In genomic region chr4:125144627-125145026, GRCm38 (mm10) we compare ENCODE assay signal across 19 mouse cellular contexts. TPM values are rescaled to one million over a fixed set of nuclear protein-coding genes. Genes with fewer than 3 reads are reported as not detected.
A peak's percentile ranks its signal among the peaks of the same experiment; 100 is the strongest.
DNase-seq lines count a peak whose midpoint lies in the region; ATAC-seq and TF ChIP-seq lines count a peak whose summit lies in the region.
"Had no signal": no experiment of that assay in that cellular context is flagged by ENCODE, and none has a peak within 500 bp of the region (broad histone marks: within the 10 kb centered on the region; RNA-seq: fewer than 3 reads in every experiment).

No protein-coding gene starts in this region.

- H3K4me3 ChIP-seq in liver, embryonic 15.5 days (replicated peaks) = no peak overlapping the region
- H3K4me3 ChIP-seq in liver, embryonic 12.5 days = no peak overlapping the region
- peak overlapping the region; percentile 37; the same call in 1 of the 2 replicates for H3K4me3 ChIP-seq in E14TG2a.4 (replicated peaks; ENCODE audit: low read length)
- no peak overlapping the region for H3K4me3 ChIP-seq in bone marrow, adult 2 months (replicated peaks; ENCODE audit: control insufficient read depth, low read depth, low read length)
- H3K4me3 ChIP-seq: embryonic facial prominence, embryonic 10.5 days; forebrain, embryonic 12.5 days; heart, adult 2 months; heart, embryonic 15.5 days; limb, embryonic 15.5 days; lung, embryonic 15.5 days; myocyte had no signal

- no peak for DNase-seq in frontal cortex, postnatal 14 days (ENCODE audit: low spot score in 2 of 2)
- DNase-seq in lung, postnatal 4 days = no peak
- DNase-seq in adrenal gland, postnatal 14 days = no peak
- DNase-seq: cerebellum, adult 18-20 months; heart, postnatal 4 days; kidney, postnatal 25 days; right cerebral cortex, postnatal 4 days had no signal

- no peaks in the 10 kb centered on the region for H3K9me3 ChIP-seq in liver, embryonic 15.5 days (replicated peaks)
- no peaks in the 10 kb centered on the region for H3K9me3 ChIP-seq in liver, embryonic 12.5 days (replicated peaks)
- peaks cover 6% of the 10 kb centered on the region; the same call in 1 of the 2 replicates for H3K9me3 ChIP-seq in E14TG2a.4 (ENCODE audit: low read length)
- H3K9me3 ChIP-seq: embryonic facial prominence, embryonic 10.5 days; forebrain, embryonic 12.5 days; heart, embryonic 15.5 days; limb, embryonic 15.5 days; lung, embryonic 15.5 days had no signal

- no peak overlapping the region for H3K4me2 ChIP-seq in liver, embryonic 15.5 days
- H3K4me2 ChIP-seq in liver, embryonic 12.5 days = no peak overlapping the region
- H3K4me2 ChIP-seq: forebrain, embryonic 12.5 days; heart, embryonic 15.5 days; limb, embryonic 15.5 days; lung, embryonic 15.5 days had no signal

- H3K9ac ChIP-seq in liver, embryonic 15.5 days = no peak overlapping the region
- H3K9ac ChIP-seq in liver, embryonic 12.5 days = no peak overlapping the region
- H3K9ac ChIP-seq: forebrain, embryonic 12.5 days; heart, embryonic 15.5 days; limb, embryonic 15.5 days; lung, embryonic 15.5 days had no signal

- WGBS in liver, embryonic 15.5 days (ENCODE audit: insufficient replicate concordance) = 37% methylated on average over 7 of the region's 7 CpGs
- 47% methylated on average over 7 of the region's 7 CpGs for WGBS in liver, embryonic 12.5 days (ENCODE audit: insufficient replicate concordance)
- 33% methylated on average over 7 of the region's 7 CpGs for WGBS in bone marrow, adult 2 months

- TF ChIP-seq CTCF in E14TG2a.4 (conservative IDR thresholded peaks at IDR 0.05; ENCODE audit: low read length) = no peak
- TF ChIP-seq CTCF in bone marrow, adult 2 months (IDR thresholded peaks at IDR 0.05; ENCODE audit: control insufficient read depth, insufficient read depth, low read length) = no peak

- no peaks in the 10 kb centered on the region for H3K4me1 ChIP-seq in liver, embryonic 15.5 days (replicated peaks)
- no peaks in the 10 kb centered on the region for H3K4me1 ChIP-seq in liver, embryonic 12.5 days
- H3K4me1 ChIP-seq in E14TG2a.4 (replicated peaks; ENCODE audit: low read depth, low read length) = peaks cover 61% of the 10 kb centered on the region
- peaks cover 1% of the 10 kb centered on the region; the same call in 1 of the 2 replicates for H3K4me1 ChIP-seq in bone marrow, adult 2 months (ENCODE audit: control insufficient read depth, insufficient read depth, low read length)
- H3K4me1 ChIP-seq: heart, embryonic 15.5 days; lung, embryonic 15.5 days had no signal

- peak overlapping the region; percentile 41; the same call in 1 of the 2 replicates for H3K27ac ChIP-seq in liver, embryonic 15.5 days (replicated peaks)
- no peak overlapping the region for H3K27ac ChIP-seq in liver, embryonic 12.5 days
- H3K27ac ChIP-seq in bone marrow, adult 2 months (ENCODE audit: control insufficient read depth, insufficient read depth, low read depth, low read length, poor library complexity) = peak overlapping the region; percentile 90
- H3K27ac ChIP-seq: embryonic facial prominence, embryonic 10.5 days; forebrain, embryonic 12.5 days; heart, adult 2 months; heart, embryonic 15.5 days; limb, embryonic 15.5 days; lung, embryonic 15.5 days had no signal

- no peak for TF ChIP-seq POLR2A in bone marrow, adult 2 months (IDR thresholded peaks at IDR 0.05; ENCODE audit: borderline replicate concordance, control insufficient read depth, low read depth, low read length)

- peak; percentile 34; the same call in 1 of the 2 replicates for ATAC-seq in frontal cortex, adult (ENCODE audit: low TSS enrichment)
- ATAC-seq in liver, embryonic 15.5 days (ENCODE audit: insufficient read depth) = no peak
- no peak for ATAC-seq in liver, embryonic 12.5 days

- no peaks in the 10 kb centered on the region for H3K27me3 ChIP-seq in liver, embryonic 15.5 days
- H3K27me3 ChIP-seq in liver, embryonic 12.5 days (replicated peaks) = peaks cover 16% of the 10 kb centered on the region
- H3K27me3 ChIP-seq in E14TG2a.4 (ENCODE audit: insufficient read depth, low read length) = peaks cover 5% of the 10 kb centered on the region; the same call in 1 of the 2 replicates
- H3K27me3 ChIP-seq: lung, embryonic 15.5 days had no signal

- H3K36me3 ChIP-seq in liver, embryonic 15.5 days (replicated peaks) = no peaks in the 10 kb centered on the region
- H3K36me3 ChIP-seq in liver, embryonic 12.5 days = no peaks in the 10 kb centered on the region
- H3K36me3 ChIP-seq in E14TG2a.4 (ENCODE audit: insufficient read depth, low read length) = no peaks in the 10 kb centered on the region
- H3K36me3 ChIP-seq: embryonic facial prominence, embryonic 10.5 days; forebrain, embryonic 12.5 days; heart, embryonic 15.5 days; limb, embryonic 15.5 days; lung, embryonic 15.5 days had no signal

RNA-seq across cellular contexts. Expression of gene Zc3h12a, which starts 17.0 kb away (rescaled TPM):
- 0.51 and 0.61 TPM in 2 replicates for polyA plus RNA-seq in liver, embryonic 15.5 days (2015; fragmentation: Nextera tagmentation; extraction: Ambion mirVana)
- polyA plus RNA-seq in liver, embryonic 12.5 days (2016; fragmentation: Nextera tagmentation; extraction: Ambion mirVana) = 0.56 and 0.62 TPM in 2 replicates
- polyA plus RNA-seq in bone marrow, adult 2 months (2011; ENCODE audit: insufficient read depth, insufficient read length, low replicate concordance, missing spikeins) = 3.6 and 12.5 TPM in 2 replicates
- 5.4 and 6.3 TPM in 2 replicates for total RNA-seq in adrenal gland, postnatal 14 days (2021)

RNA-seq across cellular contexts. Expression of gene Meaf6, which starts 59.7 kb away (rescaled TPM):
- polyA plus RNA-seq in liver, embryonic 15.5 days (2015; fragmentation: Nextera tagmentation; extraction: Ambion mirVana) = 16.3 and 18.3 TPM in 2 replicates
- polyA plus RNA-seq in liver, embryonic 12.5 days (2016; fragmentation: Nextera tagmentation; extraction: Ambion mirVana) = 31.6 and 33.0 TPM in 2 replicates
- 25.1 and 39.9 TPM in 2 replicates for polyA plus RNA-seq in bone marrow, adult 2 months (2011; ENCODE audit: insufficient read depth, insufficient read length, low replicate concordance, missing spikeins)
- 28.9 and 33.0 TPM in 2 replicates for total RNA-seq in adrenal gland, postnatal 14 days (2021)
